Mouse (Mus musculus) hindbrain, embryonic 12.5 days (tissue): ENCODE data around the gene Plekhg5. TPM values are rescaled to one million over a fixed set of nuclear protein-coding genes. Genes with fewer than 3 reads are reported as not detected.

ENCODE experiments used
- ATAC-seq: fragments of 200-750 bp; cut with Nextera tagmentation; 2 replicates; pipeline ENCODE4 v1.8.0; 2017; ENCODE audit warnings: moderate TSS enrichment; ENCODE audit not compliant: low FRiP score
- H3K27ac ChIP-seq: fragments of 300-500 bp; sonication (generic); 2 replicates; pipeline ENCODE4 v1.5.1; 2016; ENCODE audit warnings: mild to moderate bottlenecking
- H3K27me3 ChIP-seq: fragments of 300-500 bp; sonication (generic); 2 replicates; pipeline ENCODE4 v1.6.1; 2016; ENCODE audit warnings: mild to moderate bottlenecking
- H3K36me3 ChIP-seq: fragments of 300-500 bp; sonication (generic); 2 replicates; pipeline ENCODE4 v1.6.1; 2016; ENCODE audit warnings: mild to moderate bottlenecking
- H3K4me1 ChIP-seq: fragments of 300-500 bp; sonication (generic); 2 replicates; pipeline ENCODE4 v1.6.1; 2016
- H3K4me2 ChIP-seq: fragments of 300-500 bp; sonication (generic); replicated peaks from 2 replicates; pipeline ENCODE4 v1.6.1; 2016; ENCODE audit warnings: mild to moderate bottlenecking
- H3K4me3 ChIP-seq: fragments of 300-500 bp; sonication (generic); 2 replicates; pipeline ENCODE4 v1.5.1; 2016; ENCODE audit warnings: mild to moderate bottlenecking
- H3K9ac ChIP-seq: fragments of 300-500 bp; sonication (generic); 2 replicates; pipeline ENCODE4 v1.6.1; 2016; ENCODE audit warnings: mild to moderate bottlenecking, moderate library complexity
- H3K9me3 ChIP-seq: fragments of 300-500 bp; sonication (generic); replicated peaks from 2 replicates; pipeline ENCODE4 v1.6.1; 2016; ENCODE audit warnings: mild to moderate bottlenecking
- WGBS: fragments of 180-500 bp; shearing (Covaris S2); methylation state at CpG from one replicate; pipeline ENCODE4 v1.1.7; 2016; 5-methylcytosine and 5-hydroxymethylcytosine counted together
- polyA plus RNA-seq: library from polyadenylated mRNA; unstranded; fragments of >200 nt; fragmentation: Nextera tagmentation; extraction: Ambion mirVana; gene quantifications from 2 replicates; pipeline ENCODE4 v1.2.1, GENCODE M21; 2016

Plekhg5 gene
- polyA plus RNA-seq, 1 experiment from 2014 or later, result 12.0 TPM

DNA sequence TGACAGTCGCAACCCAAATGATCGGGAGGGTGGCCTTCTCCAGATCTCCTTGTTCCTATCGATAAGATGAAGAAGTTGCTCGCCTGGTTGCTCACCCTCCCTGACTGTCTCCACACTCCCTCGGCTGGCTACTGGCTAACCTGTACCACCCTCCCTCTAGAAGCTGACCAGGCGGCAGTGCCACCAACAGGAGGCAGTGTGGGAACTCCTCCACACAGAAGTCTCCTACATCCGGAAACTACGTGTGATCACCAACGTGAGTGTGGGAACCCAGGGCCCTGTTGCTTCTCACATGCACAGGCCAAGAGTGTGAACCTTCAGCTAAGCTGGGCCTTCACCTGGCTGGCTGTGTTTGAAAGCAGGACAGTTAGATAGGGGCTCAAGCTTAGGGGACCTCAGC, 34.4 kb downstream of the Plekhg5 start:
- H3K36me3 ChIP-seq, result peaks cover 19% of the 10 kb centered on the region
- H3K27ac ChIP-seq, result no peak overlapping the region
- ATAC-seq, result no peak
- H3K4me3 ChIP-seq, result no peak overlapping the region
- peaks cover 19% of the 10 kb centered on the region for H3K4me1 ChIP-seq
- peaks cover 6% of the 10 kb centered on the region; the same call in 1 of the 2 replicates for H3K27me3 ChIP-seq
- 64% methylated on average over 9 of the region's 9 CpGs for WGBS
- no peaks in the 10 kb centered on the region for H3K9me3 ChIP-seq
- no peak overlapping the region for H3K9ac ChIP-seq
- H3K4me2 ChIP-seq, result no peak overlapping the region

DNA sequence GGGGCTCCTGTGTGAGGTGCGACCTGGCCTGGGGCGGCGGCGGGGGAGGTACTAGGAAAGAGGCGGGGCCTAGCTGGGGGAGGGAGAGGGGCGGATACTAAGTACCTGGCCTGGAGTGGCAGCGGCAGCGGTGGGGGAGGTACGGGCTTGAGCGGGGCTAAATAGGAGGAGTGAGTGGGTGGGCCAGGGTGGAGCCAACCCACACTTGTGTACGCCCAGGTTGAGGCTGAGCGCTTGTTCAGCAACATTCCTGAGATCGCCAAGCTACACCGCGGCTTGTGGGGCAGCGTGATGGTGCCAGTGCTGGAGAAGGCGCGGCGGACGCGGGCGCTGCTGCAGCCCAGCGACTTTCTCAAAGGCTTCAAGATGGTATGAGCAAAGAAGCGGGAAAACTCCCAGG, 35.2 kb downstream of the Plekhg5 start:
- peak overlapping the region; percentile 60; the same call in 1 of the 2 replicates for H3K27ac ChIP-seq
- peaks cover 6% of the 10 kb centered on the region; the same call in 1 of the 2 replicates for H3K27me3 ChIP-seq
- WGBS, result 7% methylated on average over 24 of the region's 24 CpGs
- H3K4me3 ChIP-seq, result peak overlapping the region; percentile 31
- H3K4me1 ChIP-seq, result peaks cover 19% of the 10 kb centered on the region
- peaks cover 23% of the 10 kb centered on the region for H3K36me3 ChIP-seq
- H3K9ac ChIP-seq, result peak overlapping the region; percentile 42
- peak; percentile 53 for ATAC-seq
- H3K4me2 ChIP-seq, result peak overlapping the region; percentile 70
- no peaks in the 10 kb centered on the region for H3K9me3 ChIP-seq

DNA sequence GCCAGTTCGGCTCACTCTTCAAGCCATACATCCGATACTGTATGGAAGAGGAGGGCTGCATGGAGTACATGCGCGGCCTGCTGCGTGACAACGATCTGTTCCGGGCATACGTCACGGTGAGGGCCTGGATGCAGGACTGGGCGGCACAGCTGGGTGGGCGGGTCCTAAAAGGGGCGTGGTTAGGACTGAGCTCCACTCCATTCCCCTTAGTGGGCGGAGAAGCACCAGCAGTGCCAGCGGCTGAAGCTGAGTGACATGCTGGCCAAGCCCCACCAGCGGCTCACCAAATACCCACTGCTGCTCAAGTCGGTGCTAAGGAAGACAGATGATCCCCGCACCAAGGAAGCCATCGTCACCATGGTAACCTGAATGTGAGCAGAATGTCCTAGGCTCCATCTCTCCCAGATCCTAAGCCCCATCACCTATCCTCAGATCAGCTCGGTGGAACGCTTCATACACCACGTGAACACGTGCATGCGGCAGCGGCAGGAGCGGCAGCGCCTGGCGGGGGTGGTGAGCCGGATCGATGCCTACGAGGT, 35.7 kb downstream of the Plekhg5 start:
- Histone ChIP-seq H3K9ac (peak overlapping the region; percentile 42; the same call in 1 of the 2 replicates), H3K9me3 (no peaks in the 10 kb centered on the region), H3K27ac (peak overlapping the region; percentile 60; the same call in 1 of the 2 replicates), H3K4me1 (peaks cover 19% of the 10 kb centered on the region), H3K4me3 (peak overlapping the region; percentile 31), H3K4me2 (peak overlapping the region; percentile 70), H3K27me3 (peaks cover 6% of the 10 kb centered on the region; the same call in 1 of the 2 replicates), H3K36me3 (peaks cover 19% of the 10 kb centered on the region)
- 8% methylated on average over 30 of the region's 30 CpGs for WGBS
- ATAC-seq, result peak; percentile 95

DNA sequence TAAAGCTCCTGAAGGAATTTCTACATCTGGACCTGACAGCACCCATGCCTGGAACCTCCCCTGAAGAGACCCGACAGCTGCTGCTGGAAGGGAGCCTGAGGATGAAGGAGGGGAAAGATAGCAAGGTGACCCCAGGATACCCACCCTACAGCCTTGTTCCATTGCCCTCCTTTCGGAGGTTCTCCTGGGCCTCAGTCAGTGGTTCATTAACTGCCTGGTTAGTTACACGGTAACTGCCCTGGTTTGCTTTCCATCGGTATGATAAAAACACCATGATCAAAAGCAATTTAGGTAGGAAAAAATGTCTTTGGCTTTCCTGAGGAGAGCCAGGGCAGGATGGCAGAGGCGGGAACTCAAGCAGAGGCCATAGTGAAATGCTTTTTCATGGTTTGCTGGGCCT, 36.4 kb downstream of the Plekhg5 start:
- peaks cover 17% of the 10 kb centered on the region for H3K36me3 ChIP-seq
- H3K4me1 ChIP-seq, result peaks cover 19% of the 10 kb centered on the region
- no peaks in the 10 kb centered on the region for H3K9me3 ChIP-seq
- no peak overlapping the region for H3K4me3 ChIP-seq
- peak overlapping the region; percentile 50; the same call in 1 of the 2 replicates for H3K27ac ChIP-seq
- H3K9ac ChIP-seq, result no peak overlapping the region
- H3K4me2 ChIP-seq, result peak overlapping the region; percentile 70
- WGBS, result 82% methylated on average over 5 of the region's 5 CpGs
- ATAC-seq, result no peak
- peaks cover 6% of the 10 kb centered on the region; the same call in 1 of the 2 replicates for H3K27me3 ChIP-seq

DNA sequence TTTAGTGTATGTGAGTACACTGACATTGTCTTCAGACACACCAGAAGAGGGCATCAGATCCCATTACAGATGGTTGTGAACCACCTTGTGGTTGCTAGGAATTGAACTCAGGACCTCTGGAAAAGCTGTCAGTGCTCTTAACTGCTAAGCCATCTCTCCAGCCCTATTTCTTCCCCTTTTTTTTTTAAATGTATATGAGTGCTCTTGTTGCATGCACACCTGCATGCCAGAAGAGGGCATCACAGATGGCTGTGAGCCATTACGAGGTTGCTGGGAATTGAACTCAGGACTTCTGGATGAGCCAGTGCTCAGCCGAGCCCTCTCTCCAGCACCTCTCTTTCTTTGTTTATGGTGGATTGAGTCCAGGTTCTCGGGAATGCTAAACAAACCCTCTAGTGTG, 37.2 kb downstream of the Plekhg5 start:
- Histone ChIP-seq H3K27me3 (peaks cover 14% of the 10 kb centered on the region), H3K4me2 (no peak overlapping the region), H3K36me3 (peaks cover 15% of the 10 kb centered on the region), H3K4me1 (peaks cover 19% of the 10 kb centered on the region), H3K9ac (no peak overlapping the region), H3K4me3 (no peak overlapping the region), H3K27ac (no peak overlapping the region), H3K9me3 (no peaks in the 10 kb centered on the region)
- WGBS, result 85% methylated on average over 3 of the region's 3 CpGs
- no peak for ATAC-seq

DNA sequence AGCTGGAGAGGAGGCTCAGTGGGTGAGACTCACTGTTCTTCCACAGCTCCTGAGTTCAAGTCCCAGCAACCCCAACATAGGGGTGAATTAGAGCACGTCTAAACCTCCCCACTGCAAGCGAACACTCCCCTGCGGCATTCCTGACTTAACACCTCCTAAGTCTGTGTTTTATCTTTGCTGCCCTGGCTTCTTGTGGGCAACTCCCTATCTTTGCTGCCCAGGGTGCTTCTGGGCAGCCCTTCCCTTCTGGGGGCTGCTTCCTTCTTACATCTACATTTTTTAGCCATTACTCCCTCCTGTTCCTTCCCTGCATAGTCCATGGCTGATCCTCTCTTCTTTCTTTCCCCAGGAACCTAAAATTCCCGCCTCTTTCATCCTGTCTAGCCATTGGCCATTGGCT, 38.4 kb downstream of the Plekhg5 start:
- H3K4me1 ChIP-seq, result peaks cover 23% of the 10 kb centered on the region
- ATAC-seq, result no peak
- H3K27me3 ChIP-seq, result peaks cover 26% of the 10 kb centered on the region
- H3K4me3 ChIP-seq, result no peak overlapping the region
- H3K27ac ChIP-seq, result no peak overlapping the region
- WGBS, result 83% methylated on average over 4 of the region's 4 CpGs
- H3K9ac ChIP-seq, result no peak overlapping the region
- peaks cover 15% of the 10 kb centered on the region for H3K36me3 ChIP-seq
- no peak overlapping the region for H3K4me2 ChIP-seq
- H3K9me3 ChIP-seq, result no peaks in the 10 kb centered on the region

DNA sequence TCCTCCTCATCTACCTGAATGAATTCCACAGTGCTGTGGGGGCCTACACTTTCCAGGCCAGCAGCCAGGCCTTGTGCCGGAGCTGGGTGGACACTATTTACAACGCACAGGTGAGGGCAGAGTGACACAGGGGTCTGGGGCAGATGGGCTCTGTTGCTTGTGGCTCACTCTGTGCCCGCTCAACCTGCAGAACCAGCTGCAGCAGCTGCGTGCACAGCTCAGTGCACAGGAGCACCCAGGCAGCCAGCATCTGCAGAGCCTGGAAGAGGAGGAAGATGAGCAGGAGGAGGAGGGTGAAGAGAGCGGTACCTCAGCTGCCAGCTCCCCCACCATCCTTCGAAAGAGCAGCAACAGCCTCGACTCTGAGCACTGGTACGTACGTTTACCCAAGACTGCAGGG, 40.0 kb downstream of the Plekhg5 start:
- 79% methylated on average over 9 of the region's 9 CpGs for WGBS
- no peak overlapping the region for H3K4me3 ChIP-seq
- H3K27me3 ChIP-seq, result peaks cover 37% of the 10 kb centered on the region
- no peaks in the 10 kb centered on the region for H3K9me3 ChIP-seq
- peaks cover 30% of the 10 kb centered on the region for H3K4me1 ChIP-seq
- peaks cover 15% of the 10 kb centered on the region for H3K36me3 ChIP-seq
- no peak overlapping the region for H3K4me2 ChIP-seq
- no peak overlapping the region for H3K27ac ChIP-seq
- no peak for ATAC-seq
- H3K9ac ChIP-seq, result no peak overlapping the region

DNA sequence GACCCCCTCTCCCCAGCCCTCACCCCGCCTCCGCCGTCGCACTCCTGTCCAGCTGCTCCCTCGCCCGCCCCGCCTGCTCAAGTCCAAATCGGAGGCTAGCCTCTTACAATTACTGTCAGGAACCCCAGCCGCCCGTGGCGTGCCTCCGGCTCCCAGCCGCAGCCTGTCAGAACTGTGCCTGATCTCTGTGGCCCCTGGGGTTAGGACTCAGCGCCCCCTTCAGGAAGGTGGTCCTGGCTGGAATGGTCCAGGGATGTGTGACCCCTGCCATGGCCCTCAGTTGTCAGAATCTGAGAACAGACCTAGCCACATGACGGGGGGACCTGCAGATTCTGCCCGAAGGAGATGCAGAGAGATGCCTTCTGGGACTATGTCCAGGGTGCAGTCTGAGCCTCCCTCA, 41.8 kb downstream of the Plekhg5 start:
- Histone ChIP-seq H3K9me3 (no peaks in the 10 kb centered on the region), H3K4me1 (peaks cover 13% of the 10 kb centered on the region), H3K4me3 (no peak overlapping the region), H3K27ac (no peak overlapping the region), H3K4me2 (no peak overlapping the region), H3K9ac (0 out of 2 replicates have a peak overlapping the region, but pooled peaks have one; percentile 6), H3K36me3 (peaks cover 15% of the 10 kb centered on the region), H3K27me3 (peaks cover 54% of the 10 kb centered on the region)
- no peak for ATAC-seq
- WGBS, result 52% methylated on average over 16 of the region's 16 CpGs

DNA sequence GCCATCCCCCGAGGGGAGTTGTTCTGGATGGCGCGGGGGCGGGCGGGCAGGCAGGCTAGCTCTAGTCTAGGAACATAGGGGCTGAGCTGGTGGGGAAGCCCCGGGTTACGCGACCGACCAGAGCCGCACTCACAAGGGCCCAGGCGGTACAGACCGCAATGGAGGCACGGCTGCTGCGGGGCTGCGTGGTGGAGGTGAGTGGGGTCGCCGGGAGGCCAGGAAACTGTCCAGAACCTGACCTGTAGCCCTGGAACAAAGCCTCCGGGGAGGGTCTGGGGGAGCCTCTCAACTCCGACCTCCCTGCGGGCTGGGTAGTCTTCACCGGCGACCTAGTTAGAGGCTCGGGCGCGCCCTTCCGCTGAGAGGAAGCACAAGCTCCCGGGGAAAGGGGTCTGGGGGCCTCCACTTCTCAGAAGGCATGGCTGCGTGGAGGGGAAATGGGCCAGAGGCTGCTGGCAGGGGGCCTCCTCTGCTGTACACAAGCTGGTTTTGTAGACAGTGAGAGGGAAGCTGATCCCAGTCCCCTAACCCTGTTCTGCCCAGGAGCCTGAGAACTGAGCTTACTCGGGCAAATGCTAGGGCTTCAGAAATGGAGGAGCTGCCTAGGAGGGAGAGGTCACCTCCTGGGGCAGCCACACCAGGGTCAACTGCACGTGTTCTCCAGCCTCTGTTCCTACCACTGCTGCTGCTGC, 43.8 kb downstream of the Plekhg5 start, which contains the start of gene Tnfrsf25:
Tnfrsf25 (plus strand) TSS at position 14 of the 692 bp plus-strand sequence.
- H3K27ac ChIP-seq, result no peak within 1 kb of the TSS
- peak within 1 kb of the TSS; percentile 10; the same call in 1 of the 2 replicates for H3K9ac ChIP-seq
- WGBS, result 3% methylated on average over 30 of the region's 30 CpGs

DNA sequence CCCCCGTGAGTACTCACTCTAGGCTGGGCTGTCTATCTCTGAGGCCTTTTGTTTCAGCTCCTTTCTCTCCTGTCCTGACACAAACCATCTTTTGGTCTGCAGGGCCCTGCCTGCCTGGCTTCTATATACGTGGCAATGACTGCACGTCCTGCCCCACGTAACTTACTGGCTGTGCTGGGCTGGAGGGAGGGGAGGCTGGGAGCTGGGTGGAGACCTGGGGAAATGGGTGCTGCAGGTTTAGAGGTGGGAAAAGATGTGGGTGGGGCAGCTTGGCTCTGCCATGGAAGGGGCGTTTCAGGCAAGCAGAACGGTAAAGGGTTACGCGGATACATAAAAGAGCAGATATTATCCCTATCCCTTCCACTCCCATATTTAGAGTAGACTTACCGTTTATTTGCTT, 45.2 kb downstream of the Plekhg5 start:
- Histone ChIP-seq H3K4me3 (no peak overlapping the region), H3K9me3 (no peaks in the 10 kb centered on the region), H3K4me2 (no peak overlapping the region), H3K9ac (no peak overlapping the region), H3K36me3 (peaks cover 9% of the 10 kb centered on the region; the same call in 1 of the 2 replicates), H3K27ac (no peak overlapping the region), H3K27me3 (peaks cover 89% of the 10 kb centered on the region), H3K4me1 (peaks cover 35% of the 10 kb centered on the region)
- 69% methylated on average over 9 of the region's 9 CpGs for WGBS
- no peak for ATAC-seq

More for the DNA sequence above, 43.8 kb downstream of the Plekhg5 start, which contains the start of gene Tnfrsf25:
- Histone ChIP-seq H3K4me2 (peak within 1 kb of the TSS; percentile 32), H3K27me3 (peaks cover 74% of the 10 kb centered on the region), H3K4me1 (peaks cover 32% of the 10 kb centered on the region), H3K36me3 (peaks cover 15% of the 10 kb centered on the region), H3K4me3 (0 out of 2 replicates have a peak within 1 kb of the TSS, but pooled peaks have one; percentile 12), H3K9me3 (no peaks in the 10 kb centered on the region)
- no peak for ATAC-seq

DNA sequence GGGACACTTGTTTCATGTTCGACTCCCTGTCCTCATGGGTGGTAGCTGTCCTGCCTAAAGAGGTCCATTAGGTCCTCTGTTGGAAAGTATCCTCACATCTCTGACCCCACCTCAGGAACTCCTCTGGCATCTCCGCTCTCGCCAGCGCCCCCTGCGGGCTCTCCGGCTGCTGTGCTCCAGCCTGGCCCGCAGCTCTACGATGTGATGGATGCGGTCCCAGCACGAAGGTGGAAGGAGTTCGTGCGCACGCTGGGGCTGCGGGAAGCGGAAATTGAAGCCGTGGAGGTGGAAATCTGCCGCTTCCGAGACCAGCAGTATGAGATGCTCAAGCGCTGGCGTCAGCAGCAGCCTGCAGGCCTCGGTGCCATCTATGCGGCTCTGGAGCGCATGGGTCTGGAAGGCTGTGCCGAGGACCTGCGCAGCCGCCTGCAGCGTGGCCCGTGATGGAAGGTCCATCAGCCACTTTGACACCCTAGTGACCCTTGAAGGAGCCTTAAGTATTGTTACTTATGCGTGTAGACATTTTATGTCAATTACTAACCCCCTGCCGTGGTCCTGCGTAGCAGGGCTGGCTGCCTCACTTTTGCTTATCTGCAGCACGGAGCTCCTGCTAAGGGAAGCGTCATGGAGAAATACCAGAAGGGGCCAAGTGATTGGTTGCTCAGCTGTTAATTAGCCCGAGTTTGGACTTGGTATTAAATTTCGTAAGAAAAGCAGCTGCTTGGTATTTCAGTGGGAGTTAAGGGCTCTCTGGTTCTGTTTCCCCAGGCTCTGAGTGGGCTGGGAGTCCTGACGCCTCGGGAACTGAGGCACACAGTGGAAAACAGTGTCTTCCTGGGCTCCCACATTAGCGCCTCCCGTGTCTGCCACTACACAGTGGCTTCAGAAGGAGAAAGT, 47.3 kb downstream of the Plekhg5 start:
- Histone ChIP-seq H3K4me3 (0 out of 2 replicates have a peak overlapping the region, but pooled peaks have one; percentile 12), H3K9me3 (no peaks in the 10 kb centered on the region), H3K27me3 (peaks cover 100% of the 10 kb centered on the region), H3K4me2 (peak overlapping the region; percentile 43), H3K9ac (no peak overlapping the region), H3K36me3 (no peaks in the 10 kb centered on the region), H3K4me1 (peaks cover 35% of the 10 kb centered on the region), H3K27ac (no peak overlapping the region)
- 0 out of 2 replicates have a peak, but pooled peaks have one; percentile 15 for ATAC-seq
- 1% methylated on average over 39 of the region's 39 CpGs for WGBS
